Mouse (Mus musculus) NIH3T3 (cell line): ENCODE results near the gene Tmem274.

Experiments
- DNase-seq: peaks from one replicate; pipeline ENCODE4 v3.0.0-alpha.2; 2012; ENCODE audit warnings: low read depth

The Tmem274 gene

DNA sequence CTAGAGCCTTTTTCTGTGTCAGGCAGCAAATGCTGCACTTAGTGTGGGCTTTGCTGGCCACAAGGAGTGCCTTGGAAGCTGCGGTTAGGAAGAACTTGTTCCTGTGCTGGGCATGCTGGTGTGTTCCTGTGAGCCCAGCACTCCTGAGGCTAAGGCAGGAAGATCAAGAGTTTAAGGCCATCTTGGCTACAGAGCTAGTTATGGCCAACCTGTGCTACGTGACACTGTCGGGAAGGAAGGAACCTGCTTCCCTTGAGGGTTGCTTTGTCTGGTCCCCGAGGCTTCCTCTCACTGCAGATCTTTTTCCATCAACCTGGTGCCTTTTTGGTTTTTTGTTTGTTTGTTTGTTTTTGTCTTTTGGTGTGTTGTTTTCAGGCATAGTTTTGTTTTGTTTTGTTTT, 48.0 kb downstream of the Tmem274 start:
- DNase-seq, result no peak

DNA sequence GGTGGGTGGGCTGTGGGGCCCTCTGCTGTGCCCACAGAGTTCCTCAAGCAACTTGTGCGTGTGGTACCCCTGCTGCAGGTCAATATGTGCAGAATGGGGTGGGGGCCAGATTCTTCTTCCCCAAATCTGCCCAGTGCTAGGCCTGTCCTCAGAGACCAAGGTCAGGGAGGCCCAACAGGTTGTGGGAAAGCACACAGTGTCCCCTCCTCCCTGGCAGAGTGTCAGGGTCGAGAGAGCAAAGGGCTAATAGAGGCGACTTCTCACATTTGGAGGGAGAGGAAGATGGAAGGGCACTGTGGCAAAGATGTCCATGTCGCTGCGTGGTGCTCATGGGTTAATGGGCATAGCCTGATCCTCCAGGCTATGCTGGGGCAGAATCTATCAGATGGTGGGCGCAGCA, 48.6 kb downstream of the Tmem274 start:
- DNase-seq, result no peak

DNA sequence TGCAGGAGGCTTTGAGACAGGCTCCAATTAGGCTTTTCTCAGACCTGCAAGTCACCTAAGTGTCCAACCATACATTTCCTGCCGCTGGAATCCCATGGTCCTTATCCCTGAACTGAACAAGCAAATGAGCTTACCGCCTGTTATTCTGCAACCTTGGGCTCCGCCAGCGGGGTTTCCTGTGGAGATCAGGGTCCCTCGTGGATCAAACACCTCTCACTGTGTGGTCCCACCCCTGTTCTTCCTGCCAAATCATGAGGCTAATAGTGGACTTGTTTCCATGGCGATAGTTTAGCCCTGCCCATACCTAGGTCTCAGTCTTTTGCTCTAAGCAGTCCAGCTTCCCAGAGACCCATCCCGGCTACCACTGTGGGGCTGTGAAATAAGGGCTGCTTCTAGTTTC, 49.2 kb downstream of the Tmem274 start:
- DNase-seq, result peak; percentile 16

DNA sequence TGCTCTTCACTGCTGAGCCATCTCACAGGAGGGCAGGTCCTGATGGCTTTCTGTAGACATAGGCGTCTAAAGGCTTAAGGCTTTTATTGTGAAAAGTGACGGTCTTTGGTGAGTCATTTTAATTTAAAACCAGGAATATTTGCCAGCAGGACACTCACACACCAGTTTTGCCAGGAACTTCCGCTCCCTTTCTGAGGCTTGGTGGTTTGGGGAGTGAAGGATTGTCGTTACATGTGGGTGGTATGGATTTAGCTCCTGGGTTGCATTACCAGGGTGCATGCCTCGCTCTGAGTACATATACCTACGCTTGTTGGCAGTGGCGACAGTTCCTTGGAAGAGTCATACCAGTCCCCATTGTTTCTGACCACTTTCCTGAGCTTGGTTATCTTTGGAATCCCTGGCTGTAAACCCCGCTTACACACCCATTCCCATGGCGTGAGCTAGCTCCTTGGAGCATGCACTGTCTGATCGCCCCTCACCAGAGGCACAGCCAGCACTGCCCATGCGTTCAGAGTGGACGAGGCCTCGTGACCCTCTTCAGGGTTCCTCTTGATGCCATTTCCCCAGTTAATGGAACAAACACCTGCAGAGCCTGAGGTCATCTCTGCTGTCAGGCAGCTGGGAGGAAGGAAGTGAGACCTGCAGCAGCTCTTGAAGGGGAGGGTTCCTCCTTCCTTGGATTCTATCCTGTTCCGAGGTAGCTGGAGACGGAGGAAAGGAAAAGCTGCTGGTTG, 50.6 kb downstream of the Tmem274 start:
- DNase-seq, result peak; percentile 75

DNA sequence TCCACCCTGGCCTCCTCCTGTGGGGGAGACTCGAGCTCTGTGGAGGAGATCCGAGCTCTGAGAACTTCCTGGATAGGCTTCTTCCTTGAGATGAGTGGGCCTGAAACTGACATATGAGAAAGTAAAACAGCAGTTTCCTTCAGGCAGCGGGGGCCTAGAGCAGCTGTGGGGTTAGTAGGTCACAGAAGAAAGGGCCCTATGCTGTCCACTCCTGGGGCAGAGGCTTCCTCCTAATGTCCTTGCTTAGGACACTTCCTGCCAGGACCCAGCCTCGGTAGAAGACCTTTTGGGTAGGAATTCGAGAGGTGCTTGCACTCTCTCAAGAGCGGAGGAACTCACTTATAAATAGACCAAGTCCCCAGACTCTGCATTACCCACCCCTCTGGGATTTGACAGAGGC, 52.5 kb downstream of the Tmem274 start:
- no peak for DNase-seq
